Mouse (Mus musculus) adrenal gland, postnatal 14 days (tissue): ENCODE data around the gene Cpsf4l. TPM values are rescaled to one million over a fixed set of nuclear protein-coding genes. Genes with fewer than 3 reads are reported as not detected.

Experiments
- DNase-seq: peaks from one replicate; pipeline ENCODE4 v3.0.0; 2021; ENCODE audit warnings: mixed read lengths
- total RNA-seq: library from RNA; stranded (reverse); gene quantifications from 2 replicates; pipeline ENCODE4 v1.2.3, GENCODE M21; 2021

Gene Cpsf4l
- total RNA-seq, 1 experiment from 2014 or later: 2.5 TPM

DNA sequence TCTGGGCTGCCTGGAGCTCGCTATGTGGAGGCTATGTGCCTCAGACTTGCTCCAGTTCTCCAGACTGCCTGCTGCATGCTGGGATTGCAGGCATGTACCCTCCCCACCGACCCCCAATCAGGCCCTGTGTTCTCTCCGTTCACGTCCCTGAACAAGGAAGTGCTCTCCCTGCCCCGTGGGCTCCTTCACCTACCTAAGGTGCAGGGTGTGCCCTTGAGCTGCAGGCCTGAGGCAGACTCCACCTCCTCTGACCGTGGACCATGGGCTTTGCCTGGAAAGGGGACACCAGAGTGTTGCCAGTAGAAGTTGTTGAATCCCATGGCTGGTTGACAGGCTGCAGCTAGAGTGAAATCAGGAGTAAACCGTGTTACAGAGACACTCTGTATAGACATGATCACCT lies 10.2 kb downstream of the Cpsf4l start:
- no peak for DNase-seq

GRCm38 (mm10) chr11:113698013-113698545 lies 11.7 kb downstream of the Cpsf4l start:
- DNase-seq: no peak

DNA sequence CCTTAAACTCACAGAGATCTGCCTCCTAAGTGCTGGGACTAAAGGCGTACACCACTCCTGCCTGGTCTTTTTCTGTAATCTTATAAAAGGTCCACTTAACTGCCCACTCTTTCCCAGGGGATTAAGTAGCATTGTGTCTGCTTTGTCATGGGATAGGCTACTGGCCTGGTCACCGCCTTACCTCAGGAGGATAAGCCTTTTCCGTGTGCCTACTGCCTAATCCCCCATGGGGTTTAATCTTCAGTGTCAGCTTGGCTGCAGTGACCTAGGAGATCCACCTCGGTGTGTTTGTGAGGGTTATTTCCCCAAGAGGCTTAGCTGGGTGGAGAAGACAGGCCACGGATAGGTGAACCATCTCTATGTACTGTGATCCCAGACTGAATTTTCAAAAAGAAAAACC lies 12.2 kb downstream of the Cpsf4l start:
- no peak for DNase-seq

- DNase-seq: no peak
Measured at GRCm38 (mm10) chr11:113691851-113692250, 18.0 kb downstream of the Cpsf4l start.

DNA sequence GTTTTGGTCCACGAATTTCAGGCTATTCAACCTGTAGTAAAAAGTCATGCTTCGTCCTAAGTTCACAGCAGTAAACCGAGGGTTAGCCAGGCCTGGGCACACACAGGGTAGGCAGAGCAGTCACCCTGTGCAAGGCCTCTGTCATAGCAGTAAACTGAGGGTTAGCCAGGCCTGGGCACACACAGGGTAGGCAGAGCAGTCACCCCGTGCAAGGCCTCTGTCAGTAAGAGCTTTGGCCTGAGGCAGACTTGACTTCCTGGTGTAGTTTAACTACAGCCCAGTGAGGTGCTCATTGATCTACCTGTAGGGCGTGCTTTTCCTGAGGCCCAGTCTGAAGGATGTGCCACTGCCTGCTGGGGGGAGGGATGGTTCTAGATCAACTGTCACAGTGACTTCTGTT lies 18.5 kb downstream of the Cpsf4l start:
- DNase-seq: no peak

DNA sequence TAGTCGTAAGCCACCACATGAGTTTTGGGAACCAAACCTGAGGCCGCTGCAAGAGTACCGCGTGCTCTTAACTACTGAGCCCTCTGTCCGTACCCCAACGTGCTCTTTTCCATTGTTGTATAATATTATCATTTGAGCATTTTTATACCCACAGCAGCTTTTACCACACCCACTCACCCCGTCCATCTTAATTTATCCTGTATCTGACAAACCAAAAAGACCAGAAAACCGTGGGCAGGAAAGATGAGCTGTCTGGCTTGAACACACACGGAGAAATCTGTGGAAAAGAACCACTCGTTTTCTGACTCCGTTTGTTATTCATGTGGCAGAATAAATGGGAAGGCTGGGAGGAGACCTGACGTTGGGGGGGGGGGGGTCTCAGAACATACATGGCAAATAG lies 19.3 kb downstream of the Cpsf4l start:
- no peak for DNase-seq

DNA sequence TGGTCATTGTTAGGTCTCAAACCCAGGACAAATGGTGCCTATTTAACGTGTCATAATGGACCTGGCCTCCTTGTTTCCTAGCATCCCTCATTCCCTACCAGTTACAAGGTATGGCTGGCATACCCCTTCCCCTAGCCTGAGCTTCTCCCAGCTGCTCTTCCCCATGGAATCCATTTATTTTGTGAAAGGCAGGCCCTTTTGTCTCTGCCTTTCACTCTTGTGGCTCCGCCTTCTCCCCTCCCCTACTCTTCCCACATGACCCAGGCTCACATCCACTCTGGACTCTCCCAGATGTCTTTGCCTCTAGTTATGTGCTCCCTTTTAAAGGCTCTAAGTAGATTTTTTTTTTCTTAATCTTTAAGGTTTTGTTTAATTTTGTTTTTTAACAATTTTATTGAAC lies 22.8 kb downstream of the Cpsf4l start:
- DNase-seq: no peak

DNA sequence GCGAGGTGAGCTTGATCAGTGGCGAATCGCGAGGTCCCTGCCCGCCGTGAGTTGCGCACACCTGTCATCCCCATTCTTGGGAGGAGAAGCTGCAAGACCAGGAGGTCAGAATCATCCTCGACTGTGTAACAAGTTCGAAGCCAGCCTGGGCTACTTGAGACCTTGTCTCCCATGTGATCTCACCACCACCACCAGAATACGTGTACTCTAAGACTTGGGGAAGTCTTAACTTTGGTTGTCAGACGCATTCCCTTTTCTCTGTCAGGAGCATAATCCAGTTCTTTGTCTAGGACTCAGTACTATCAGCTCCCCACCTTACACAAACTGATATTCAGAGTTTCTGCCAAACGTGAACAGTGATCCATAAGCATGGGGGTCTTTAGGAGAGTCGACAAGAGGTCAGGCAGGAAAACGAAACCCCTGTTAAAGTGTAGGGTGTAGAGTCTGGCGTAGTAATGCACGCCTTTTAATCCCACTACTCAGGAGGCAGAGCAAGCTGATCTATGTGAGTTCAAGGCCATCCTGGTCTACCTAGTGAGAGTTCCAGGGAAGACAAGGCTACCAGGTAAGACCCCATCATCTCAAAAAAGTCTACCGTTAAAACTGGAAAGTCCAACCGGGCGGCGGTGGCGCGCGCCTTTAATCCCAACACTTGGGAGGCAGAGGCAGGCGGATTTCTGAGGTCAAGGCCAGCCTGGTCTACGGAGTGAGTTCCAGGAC lies 24.9 kb downstream of the Cpsf4l start:
- no peak for DNase-seq

DNA sequence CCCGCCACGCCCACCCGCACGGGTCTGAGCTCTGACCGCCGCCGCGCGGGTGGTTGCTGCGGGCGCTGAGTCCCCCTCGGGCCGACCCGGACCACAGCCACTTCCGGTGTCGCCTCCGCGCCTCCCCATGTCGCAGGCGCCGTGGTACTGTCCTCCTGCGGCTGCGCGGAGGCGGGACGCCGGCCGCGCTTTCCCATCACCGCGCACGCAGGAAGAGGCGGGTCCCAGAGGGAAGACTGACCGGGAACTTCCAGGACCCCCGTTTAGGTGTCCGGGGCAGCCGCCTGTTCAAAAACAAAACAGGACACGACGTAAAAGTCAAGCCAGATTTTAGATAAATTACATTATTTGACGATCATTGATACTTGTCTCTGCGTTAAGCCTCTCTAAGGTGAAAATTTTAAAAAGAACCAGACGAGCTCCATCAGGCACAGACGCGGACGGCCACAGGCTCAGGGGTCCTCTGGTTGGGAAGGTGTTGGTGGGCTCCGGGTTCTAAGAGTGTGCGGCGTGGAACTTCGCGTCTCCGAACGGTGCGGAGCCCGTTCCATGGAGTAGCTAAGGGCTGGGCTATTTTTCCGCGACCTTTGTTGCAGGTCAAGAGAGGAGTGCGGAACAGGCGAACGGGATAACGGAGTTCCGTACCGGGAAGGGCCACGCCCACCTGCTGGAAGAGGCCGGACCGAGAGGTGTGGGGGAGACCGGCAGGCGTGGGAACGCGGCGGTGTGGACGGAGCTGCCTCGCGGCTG lies 25.7 kb downstream of the Cpsf4l start, which contains the start of the genes Fam104a and D11Wsu47e:
Gene Fam104a, minus strand, starts transcription at position 199 of the 750 bp plus-strand sequence.
Gene D11Wsu47e, plus strand, starts transcription at position 456 of the 750 bp plus-strand sequence.
- DNase-seq: peak; percentile 97

DNA sequence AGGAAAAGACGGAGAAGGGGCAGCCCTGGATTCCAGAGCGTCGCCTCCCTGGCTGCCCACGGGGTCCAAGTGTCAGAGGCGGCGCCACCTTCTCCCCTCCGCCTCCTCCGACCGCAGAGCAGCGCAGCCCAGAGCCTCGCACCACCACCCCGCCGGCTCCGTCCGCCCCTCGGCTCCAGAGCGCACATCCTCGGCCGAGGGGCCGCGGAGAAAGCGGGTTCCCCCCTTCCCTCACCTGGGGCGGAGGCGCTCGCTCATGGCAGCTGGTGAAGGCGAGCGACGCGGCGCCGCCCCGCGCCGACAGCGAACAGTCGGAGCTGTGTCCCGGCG lies 26.2 kb downstream of the Cpsf4l start:
- DNase-seq: no peak

GRCm38 (mm10) chr11:113682897-113683626 lies 26.8 kb downstream of the Cpsf4l start:
- DNase-seq: peak; percentile 88

DNA sequence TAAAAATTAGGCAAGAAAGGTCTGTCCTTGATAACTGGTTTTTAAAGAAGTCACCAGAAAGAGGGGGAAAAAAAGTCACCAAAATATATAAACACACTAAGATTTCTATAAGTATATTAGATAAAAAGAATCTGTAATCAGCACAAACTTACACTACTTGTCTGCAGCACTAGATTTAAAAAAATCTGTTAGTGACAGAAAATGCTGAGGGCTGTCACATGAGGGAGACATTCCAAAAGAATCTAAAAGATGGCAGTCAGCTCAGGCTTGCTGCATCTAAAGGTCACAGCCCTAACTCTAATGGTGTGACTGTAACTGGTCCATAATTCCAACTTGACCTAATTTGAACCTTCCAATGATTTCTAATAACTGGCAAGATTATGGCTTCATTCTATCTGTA lies 27.8 kb downstream of the Cpsf4l start:
- no peak for DNase-seq

- DNase-seq: no peak
Measured at GRCm38 (mm10) chr11:113680954-113681353, 28.9 kb downstream of the Cpsf4l start.

- no peak for DNase-seq
Measured at GRCm38 (mm10) chr11:113678373-113678772, 31.4 kb downstream of the Cpsf4l start.

DNA sequence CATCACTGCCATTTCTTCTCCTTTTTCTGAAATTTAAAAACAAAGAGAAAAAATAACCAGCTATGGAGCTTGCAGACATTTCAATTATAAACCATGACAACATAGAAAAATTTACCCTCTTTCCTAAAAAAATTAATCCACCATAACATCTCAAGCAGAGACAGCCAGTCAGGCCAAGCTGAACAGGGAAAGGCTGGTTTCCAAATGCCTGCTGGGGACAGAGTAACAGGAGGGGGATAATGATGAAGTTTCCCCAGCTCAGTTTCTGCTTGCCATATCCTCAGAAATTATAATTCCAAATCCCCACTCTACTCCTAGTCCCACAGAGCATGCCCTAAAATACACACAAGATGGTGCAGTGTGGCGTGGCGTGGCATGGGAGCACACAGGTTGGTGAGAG lies 32.4 kb downstream of the Cpsf4l start:
- DNase-seq: no peak

DNA sequence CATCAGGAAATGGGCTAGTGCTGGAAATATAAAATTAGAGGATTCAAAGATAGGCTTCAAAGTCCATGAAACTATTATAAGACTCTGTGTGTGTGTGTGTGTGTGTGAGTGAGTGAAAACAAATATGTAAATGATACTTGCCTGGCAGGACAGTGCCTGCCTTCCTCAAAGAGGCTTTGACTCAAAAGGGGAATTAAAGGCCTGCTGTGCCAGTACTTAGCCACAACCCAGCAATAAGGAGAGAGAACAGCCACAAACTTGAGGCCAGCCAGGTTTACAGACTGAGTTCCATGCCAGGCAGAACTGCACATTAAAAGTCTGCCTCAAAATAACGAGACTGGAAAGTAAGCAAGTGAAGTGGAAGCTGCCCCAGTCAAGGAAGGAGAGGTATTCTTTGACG lies 33.0 kb downstream of the Cpsf4l start:
- DNase-seq: no peak

DNA sequence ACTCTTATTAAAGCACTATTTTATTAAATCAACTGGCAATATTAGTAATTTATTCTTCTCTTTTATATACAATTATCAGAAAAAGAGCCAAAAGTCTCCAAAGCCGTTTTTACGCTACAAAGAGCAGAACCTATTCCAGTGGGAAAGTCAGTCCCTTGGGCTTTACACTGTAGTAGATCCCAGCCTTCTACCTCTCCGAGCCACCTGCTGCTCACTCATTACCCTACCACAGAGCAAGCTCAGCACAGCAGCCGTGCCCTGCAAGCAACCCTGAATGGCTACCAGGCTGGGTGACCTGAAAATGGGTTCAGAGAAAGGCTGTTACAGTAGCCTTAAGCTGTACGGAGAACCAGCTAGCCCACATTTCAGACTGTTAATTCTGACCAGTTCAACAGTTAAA lies 35.2 kb downstream of the Cpsf4l start:
- no peak for DNase-seq

GRCm38 (mm10) chr11:113673614-113674013 lies 36.2 kb downstream of the Cpsf4l start:
- no peak for DNase-seq

DNA sequence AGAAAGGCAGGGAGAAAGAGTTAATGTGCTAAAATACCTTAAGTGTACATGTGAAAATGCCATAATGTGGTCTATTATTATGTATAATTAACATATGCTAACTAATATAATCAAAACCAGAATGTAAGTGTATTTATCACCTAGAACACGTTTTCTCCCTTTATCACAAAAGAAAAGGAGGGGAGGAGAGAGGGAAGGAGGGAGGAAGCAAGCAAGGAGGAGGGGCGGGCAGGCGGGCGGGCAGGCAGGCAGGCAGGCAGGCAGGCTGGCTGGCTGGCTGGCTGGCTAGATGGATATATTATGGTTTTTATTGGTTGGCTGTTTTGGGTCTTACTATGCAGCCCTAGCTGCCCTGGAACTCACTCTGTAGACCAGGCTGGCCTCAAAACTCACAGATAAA lies 40.1 kb downstream of the Cpsf4l start:
- DNase-seq: no peak

DNA sequence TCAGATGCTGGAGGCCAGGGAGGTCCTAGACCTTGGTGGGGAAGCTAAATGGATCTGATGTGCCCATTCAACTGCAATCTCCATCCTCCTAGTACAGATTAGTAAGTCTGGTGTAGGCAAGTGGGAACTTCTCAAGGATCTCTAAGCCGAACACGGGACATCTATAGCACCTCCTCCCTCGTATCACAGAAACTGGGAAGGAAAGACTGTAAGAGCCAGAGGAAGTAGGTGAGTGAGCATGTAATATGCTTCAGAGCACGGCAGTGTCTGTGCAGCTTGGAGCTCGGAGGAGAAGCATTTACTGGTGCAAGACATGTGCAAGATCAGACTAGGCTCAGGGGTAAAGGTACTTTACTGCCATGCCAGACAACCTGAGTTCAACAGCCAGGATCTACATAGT lies 41.0 kb downstream of the Cpsf4l start:
- DNase-seq: no peak

- no peak for DNase-seq
Measured at GRCm38 (mm10) chr11:113667704-113668103, 42.1 kb downstream of the Cpsf4l start.

- DNase-seq: no peak
Measured at GRCm38 (mm10) chr11:113667122-113667521, 42.7 kb downstream of the Cpsf4l start.

- peak; percentile 55 for DNase-seq
Measured at GRCm38 (mm10) chr11:113666648-113667047, 43.2 kb downstream of the Cpsf4l start.
